Mouse (Mus musculus) midbrain, embryonic 12.5 days (tissue): ENCODE results near the gene C1qtnf6. TPM values are rescaled to one million over a fixed set of nuclear protein-coding genes. Genes with fewer than 3 reads are reported as not detected.

Source experiments
- ATAC-seq: fragments of 200-750 bp; cut with Nextera tagmentation; 2 replicates; pipeline ENCODE4 v1.8.0; 2017; ENCODE audit warnings: low read depth, moderate TSS enrichment, moderate library complexity; ENCODE audit not compliant: low FRiP score
- H3K27ac ChIP-seq: fragments of 300-500 bp; sonication (generic); replicated peaks from 2 replicates; pipeline ENCODE4 v1.5.1; 2016; ENCODE audit warnings: mild to moderate bottlenecking
- H3K27me3 ChIP-seq: fragments of 300-500 bp; sonication (generic); 2 replicates; pipeline ENCODE4 v1.6.1; 2016; ENCODE audit warnings: mild to moderate bottlenecking
- H3K36me3 ChIP-seq: fragments of 300-500 bp; sonication (generic); 2 replicates; pipeline ENCODE4 v1.6.1; 2016
- H3K4me1 ChIP-seq: fragments of 300-500 bp; sonication (generic); 2 replicates; pipeline ENCODE4 v1.6.1; 2016
- H3K4me2 ChIP-seq: fragments of 300-500 bp; sonication (generic); replicated peaks from 2 replicates; pipeline ENCODE4 v1.6.1; 2016; ENCODE audit warnings: mild to moderate bottlenecking, moderate library complexity
- H3K4me3 ChIP-seq: fragments of 300-500 bp; sonication (generic); 2 replicates; pipeline ENCODE4 v1.5.1; 2016; ENCODE audit warnings: mild to moderate bottlenecking
- H3K9ac ChIP-seq: fragments of 300-500 bp; sonication (generic); replicated peaks from 2 replicates; pipeline ENCODE4 v1.6.1; 2016; ENCODE audit warnings: mild to moderate bottlenecking, moderate library complexity
- H3K9me3 ChIP-seq: fragments of 300-500 bp; sonication (generic); 2 replicates; pipeline ENCODE4 v1.6.1; 2016; ENCODE audit warnings: mild to moderate bottlenecking
- WGBS: fragments of 180-500 bp; shearing (Covaris S2); methylation state at CpG from one replicate; pipeline ENCODE4 v1.1.7; 2016; 5-methylcytosine and 5-hydroxymethylcytosine counted together
- polyA plus RNA-seq: library from polyadenylated mRNA; unstranded; fragments of >200 nt; fragmentation: Nextera tagmentation; extraction: Ambion mirVana; gene quantifications from 2 replicates; pipeline ENCODE4 v1.2.1, GENCODE M21; 2016

The C1qtnf6 gene
- 8.2 and 9.0 TPM in 2 replicates for polyA plus RNA-seq

DNA sequence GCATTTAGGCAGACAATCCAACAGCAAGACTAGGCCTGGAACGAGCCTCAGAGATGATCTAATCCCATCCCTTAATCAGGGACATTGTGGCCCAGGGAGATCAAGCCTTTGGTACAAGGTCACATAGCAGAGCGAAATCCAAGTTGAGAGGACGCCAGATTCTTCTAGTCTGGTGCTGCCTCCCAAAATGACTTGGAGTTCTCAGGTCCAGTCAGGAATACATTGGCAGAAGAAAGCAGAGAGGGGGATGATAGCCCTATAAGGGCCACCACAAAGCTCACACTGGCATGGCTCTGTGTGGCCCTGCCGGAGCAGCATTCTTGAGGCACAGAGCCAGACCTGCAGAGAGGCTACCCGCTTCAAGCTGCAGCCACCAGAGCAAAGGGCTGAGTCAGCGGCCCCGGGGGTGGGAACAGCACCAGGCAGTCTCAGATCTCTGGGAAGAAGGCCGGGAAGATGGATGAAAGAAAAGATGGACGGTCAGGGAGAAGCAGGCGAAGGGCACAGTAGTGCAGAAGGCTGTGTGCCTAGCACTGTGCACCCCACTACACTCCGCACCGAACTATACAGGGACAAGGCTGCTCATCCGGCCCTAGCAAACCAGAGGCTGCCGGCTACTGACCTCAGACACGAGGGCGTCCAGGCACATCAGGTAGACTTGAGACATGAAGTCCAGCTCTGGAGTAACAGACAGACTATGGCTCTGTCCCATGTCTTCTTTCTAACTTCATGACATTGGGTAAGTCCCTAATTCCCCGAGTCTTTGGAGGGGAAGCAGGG is at the start of gene C1qtnf6:
Gene C1qtnf6 (minus strand): TSS at position 746 of the 780 bp plus-strand sequence.
- Histone ChIP-seq H3K4me3 (peak within 1 kb of the TSS; percentile 39), H3K27ac (peak within 1 kb of the TSS; percentile 65), H3K36me3 (no peaks in the 10 kb centered on the region), H3K27me3 (peaks cover 10% of the 10 kb centered on the region), H3K4me1 (peaks cover 22% of the 10 kb centered on the region), H3K9ac (peak within 1 kb of the TSS; percentile 65), H3K9me3 (no peaks in the 10 kb centered on the region), H3K4me2 (peak within 1 kb of the TSS; percentile 61)
- no peak for ATAC-seq
- WGBS, result 73% methylated on average over 17 of the region's 17 CpGs

DNA sequence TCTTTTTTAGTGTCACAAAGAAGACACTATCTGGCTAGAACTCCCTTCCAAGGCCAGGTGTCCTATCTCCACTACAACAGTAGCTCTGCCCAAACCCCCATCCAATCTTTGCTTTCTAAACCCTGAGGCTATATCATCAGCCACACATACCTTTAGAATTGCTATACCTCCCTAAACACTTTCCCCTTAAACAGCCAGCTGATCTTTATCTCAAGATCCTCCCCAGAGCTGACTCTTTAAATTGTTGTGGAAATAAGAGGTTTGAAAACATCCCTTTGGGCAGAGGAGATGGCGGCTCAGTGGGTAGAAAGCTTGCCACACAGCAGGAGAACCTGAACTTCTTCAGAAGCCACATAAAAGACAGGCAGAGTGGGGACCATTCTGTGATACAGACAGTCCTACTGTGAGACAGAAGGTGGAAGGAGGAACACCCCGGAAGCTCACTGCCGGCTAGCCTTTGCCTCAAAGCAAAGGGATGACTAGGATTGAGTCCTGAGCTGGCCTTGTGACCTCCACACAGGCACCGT is 45.1 kb upstream of the C1qtnf6 start:
- no peaks in the 10 kb centered on the region for H3K36me3 ChIP-seq
- H3K9ac ChIP-seq, result no peak overlapping the region
- H3K4me3 ChIP-seq, result no peak overlapping the region
- peaks cover 21% of the 10 kb centered on the region for H3K4me1 ChIP-seq
- WGBS, result 63% methylated on average over 4 of the region's 4 CpGs
- no peak for ATAC-seq
- H3K9me3 ChIP-seq, result no peaks in the 10 kb centered on the region
- peaks cover 7% of the 10 kb centered on the region for H3K27me3 ChIP-seq
- no peak overlapping the region for H3K4me2 ChIP-seq
- H3K27ac ChIP-seq, result no peak overlapping the region

DNA sequence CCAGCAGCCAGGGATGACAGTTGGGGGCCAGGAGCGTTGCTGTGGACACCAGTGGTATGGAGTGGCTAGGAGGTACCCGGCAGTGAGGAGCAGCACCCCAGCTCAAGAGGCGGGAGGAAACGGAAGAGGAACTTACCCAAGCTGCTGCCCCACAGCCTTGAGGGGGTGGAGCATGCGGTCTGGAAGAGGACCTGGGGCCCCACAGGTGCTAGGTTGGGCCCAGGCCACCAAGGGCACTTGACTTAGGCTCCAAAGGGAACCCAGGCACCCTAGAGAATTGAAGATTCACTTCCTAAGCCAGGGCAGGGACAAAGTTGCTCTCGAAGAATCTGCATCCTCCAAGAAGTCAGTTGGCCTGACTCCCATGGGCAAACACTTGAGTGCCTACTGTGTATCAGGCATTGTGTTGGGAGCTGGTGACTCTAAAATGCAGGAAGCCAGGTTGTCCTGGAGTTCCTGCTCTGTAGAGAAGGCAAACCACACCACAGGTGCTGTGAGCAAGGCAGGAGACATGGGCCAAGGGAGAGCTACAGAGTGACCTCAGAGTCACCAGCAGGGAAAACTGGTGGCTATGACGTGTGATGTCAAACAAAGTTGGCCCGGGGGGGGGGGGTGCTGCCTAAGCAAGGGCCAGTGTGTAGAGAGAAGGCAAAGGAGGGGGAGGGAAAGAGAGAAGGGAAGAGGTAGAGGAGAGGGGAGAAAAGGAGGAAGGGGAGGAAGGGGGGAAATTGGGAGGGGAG is 41.6 kb upstream of the C1qtnf6 start, which contains the start of gene Rac2:
Gene Rac2 (minus strand): TSS at position 126 of the 740 bp plus-strand sequence.
- Histone ChIP-seq H3K4me2 (no peak within 1 kb of the TSS), H3K9me3 (no peaks in the 10 kb centered on the region), H3K27me3 (peaks cover 4% of the 10 kb centered on the region), H3K36me3 (no peaks in the 10 kb centered on the region), H3K4me3 (no peak within 1 kb of the TSS), H3K4me1 (no peaks in the 10 kb centered on the region), H3K9ac (no peak within 1 kb of the TSS), H3K27ac (no peak within 1 kb of the TSS)
- WGBS, result 83% methylated on average over 8 of the region's 8 CpGs
- no peak for ATAC-seq

DNA sequence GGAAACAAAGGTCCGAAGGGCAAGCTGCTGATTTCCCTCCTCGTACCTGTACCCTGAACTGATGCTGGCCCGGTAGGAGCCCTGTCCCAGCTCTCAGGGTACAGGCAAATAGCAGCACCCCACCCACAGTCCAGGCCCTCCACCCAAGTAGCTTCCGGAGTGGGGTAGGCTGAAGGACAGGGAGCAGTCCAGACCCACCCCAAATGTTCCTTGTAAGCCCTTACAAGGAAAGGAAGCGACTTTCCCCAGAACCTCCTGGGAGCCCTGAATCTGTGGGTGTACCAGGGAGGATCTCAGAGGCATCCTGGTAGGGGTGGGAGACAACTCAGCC is 41.0 kb upstream of the C1qtnf6 start:
- no peak overlapping the region for H3K9ac ChIP-seq
- 91% methylated on average over 5 of the region's 5 CpGs for WGBS
- no peaks in the 10 kb centered on the region for H3K9me3 ChIP-seq
- H3K4me2 ChIP-seq, result no peak overlapping the region
- no peaks in the 10 kb centered on the region for H3K4me1 ChIP-seq
- H3K27ac ChIP-seq, result no peak overlapping the region
- no peak overlapping the region for H3K4me3 ChIP-seq
- no peaks in the 10 kb centered on the region for H3K36me3 ChIP-seq
- ATAC-seq, result no peak
- no peaks in the 10 kb centered on the region for H3K27me3 ChIP-seq

DNA sequence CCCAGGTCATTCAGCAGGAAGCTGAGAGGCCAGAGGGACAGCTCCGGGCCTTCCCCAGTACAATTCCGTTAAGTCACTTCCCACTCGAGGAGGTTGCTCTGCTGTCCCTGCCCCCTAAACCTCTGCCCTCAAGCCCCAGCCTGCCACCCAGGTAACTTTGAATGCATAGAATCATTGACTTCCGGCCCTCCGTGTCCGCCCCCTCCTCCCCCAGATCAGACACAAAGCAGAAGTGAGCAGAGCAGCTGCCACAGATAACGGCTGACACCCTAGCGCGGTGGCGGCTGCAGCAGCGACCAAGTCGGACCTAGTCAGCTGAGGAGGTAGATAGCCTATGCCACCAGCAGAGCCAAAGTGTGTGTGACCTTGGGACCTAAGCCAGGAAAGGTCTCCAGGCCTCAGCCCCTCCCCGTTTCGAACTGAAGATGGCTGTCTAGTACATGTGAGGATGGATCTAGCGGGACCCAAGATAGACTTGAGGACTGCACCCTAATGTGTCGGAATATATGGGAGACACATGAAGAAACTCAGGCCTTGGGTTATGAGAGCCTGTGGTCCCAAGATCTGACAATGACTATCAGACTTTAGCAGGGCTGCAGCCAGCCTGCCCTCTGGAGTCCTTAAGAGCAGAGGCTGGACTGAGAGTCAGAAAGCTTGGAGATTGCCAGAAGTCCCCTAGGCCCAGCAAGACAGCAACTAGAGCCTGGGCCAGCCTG is 40.5 kb upstream of the C1qtnf6 start:
- H3K9me3 ChIP-seq, result no peaks in the 10 kb centered on the region
- no peaks in the 10 kb centered on the region for H3K4me1 ChIP-seq
- H3K27me3 ChIP-seq, result no peaks in the 10 kb centered on the region; the same call in 1 of the 2 replicates
- no peaks in the 10 kb centered on the region for H3K36me3 ChIP-seq
- no peak overlapping the region for H3K4me3 ChIP-seq
- no peak overlapping the region for H3K27ac ChIP-seq
- no peak overlapping the region for H3K4me2 ChIP-seq
- H3K9ac ChIP-seq, result no peak overlapping the region
- 75% methylated on average over 16 of the region's 16 CpGs for WGBS
- no peak for ATAC-seq

DNA sequence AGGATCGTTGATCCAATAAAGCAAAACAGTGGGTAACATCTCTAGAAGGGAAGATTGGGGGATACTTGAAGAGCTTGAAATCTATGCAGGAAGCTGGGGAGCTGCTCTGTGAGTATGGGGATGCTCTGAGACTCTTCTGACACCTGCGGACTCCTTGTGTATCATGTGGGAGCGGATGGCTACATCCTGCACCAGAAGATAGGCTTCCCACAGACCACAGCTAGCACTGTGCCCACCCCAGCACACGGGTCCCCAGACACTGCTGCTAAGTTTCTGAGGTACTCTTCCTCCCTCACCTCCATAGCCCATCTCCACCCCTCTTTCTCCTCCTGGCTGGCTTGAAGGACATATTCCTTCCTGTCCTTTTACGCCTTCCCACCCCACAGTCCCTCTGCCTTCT is 39.0 kb upstream of the C1qtnf6 start:
- no peak overlapping the region for H3K4me2 ChIP-seq
- H3K4me3 ChIP-seq, result no peak overlapping the region
- ATAC-seq, result no peak
- no peaks in the 10 kb centered on the region; the same call in 1 of the 2 replicates for H3K27me3 ChIP-seq
- WGBS, result 92% methylated on average over 5 of the region's 5 CpGs
- H3K9me3 ChIP-seq, result no peaks in the 10 kb centered on the region
- no peak overlapping the region for H3K9ac ChIP-seq
- no peaks in the 10 kb centered on the region for H3K36me3 ChIP-seq
- no peak overlapping the region for H3K27ac ChIP-seq
- H3K4me1 ChIP-seq, result no peaks in the 10 kb centered on the region

DNA sequence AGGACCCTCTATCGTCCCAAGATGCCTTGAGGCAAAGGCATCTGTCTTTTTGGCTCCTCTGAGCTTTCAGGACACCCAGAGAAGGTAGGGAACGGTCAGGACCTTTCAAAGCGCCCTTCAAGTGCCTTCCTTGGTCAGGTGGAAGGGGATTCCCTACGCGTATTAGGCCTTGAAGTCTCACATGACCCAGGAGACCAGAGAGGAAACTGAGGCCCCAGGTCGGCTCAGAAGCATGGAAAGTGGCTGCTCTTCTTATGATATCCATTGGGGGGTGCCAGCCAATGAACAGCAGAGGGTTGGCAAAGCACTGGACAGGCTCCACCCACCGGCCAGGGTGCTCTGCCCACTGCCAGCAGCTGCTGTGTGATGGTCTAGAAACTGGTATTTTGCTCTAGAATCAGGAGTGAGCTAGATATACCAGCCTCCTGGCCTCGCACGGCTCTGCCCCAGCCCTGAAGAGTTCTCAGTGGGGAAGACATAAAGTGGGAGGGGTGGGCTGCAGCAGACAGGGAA is 36.4 kb upstream of the C1qtnf6 start:
- Histone ChIP-seq H3K9me3 (no peaks in the 10 kb centered on the region), H3K4me3 (no peak overlapping the region), H3K27me3 (no peaks in the 10 kb centered on the region; the same call in 1 of the 2 replicates), H3K9ac (no peak overlapping the region), H3K27ac (no peak overlapping the region), H3K4me2 (no peak overlapping the region), H3K36me3 (no peaks in the 10 kb centered on the region), H3K4me1 (no peaks in the 10 kb centered on the region)
- no peak for ATAC-seq
- WGBS, result 70% methylated on average over 9 of the region's 9 CpGs

DNA sequence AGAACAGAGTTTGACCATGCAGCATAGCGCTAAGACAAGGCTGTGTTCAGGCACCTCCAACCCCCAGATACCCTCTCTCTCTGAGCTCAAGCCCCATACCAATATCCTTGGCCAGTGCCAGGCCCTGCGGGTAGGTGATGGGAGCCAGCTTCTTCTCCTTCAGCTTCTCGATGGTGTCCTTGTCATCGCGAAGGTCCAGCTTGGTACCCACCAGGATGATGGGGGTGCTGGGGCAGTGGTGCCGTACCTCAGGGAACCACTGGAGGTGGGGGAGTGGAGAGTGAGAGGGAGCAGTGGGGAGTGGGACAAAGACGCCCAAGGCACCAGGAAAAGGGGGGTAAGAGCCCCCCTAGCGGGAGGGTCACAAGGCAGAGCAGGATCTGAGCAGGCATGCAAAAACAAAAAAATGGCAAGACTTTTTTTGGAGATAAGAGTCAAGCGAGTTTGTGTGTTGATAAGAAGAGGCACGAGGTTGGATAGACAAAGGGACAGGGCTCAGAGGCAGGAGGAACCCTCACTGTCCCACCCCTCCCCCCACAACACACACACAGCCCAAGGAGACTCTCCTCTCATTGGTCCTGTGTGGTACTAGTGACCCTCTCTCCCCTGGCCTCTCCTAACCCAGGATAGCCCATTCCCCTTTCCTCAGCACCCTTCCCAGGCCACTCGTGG is 33.7 kb upstream of the C1qtnf6 start:
- ATAC-seq, result no peak
- Histone ChIP-seq H3K4me3 (no peak overlapping the region), H3K9me3 (no peaks in the 10 kb centered on the region), H3K4me2 (no peak overlapping the region), H3K9ac (no peak overlapping the region), H3K4me1 (no peaks in the 10 kb centered on the region), H3K36me3 (no peaks in the 10 kb centered on the region), H3K27me3 (no peaks in the 10 kb centered on the region; the same call in 1 of the 2 replicates), H3K27ac (no peak overlapping the region)
- 72% methylated on average over 11 of the region's 11 CpGs for WGBS

DNA sequence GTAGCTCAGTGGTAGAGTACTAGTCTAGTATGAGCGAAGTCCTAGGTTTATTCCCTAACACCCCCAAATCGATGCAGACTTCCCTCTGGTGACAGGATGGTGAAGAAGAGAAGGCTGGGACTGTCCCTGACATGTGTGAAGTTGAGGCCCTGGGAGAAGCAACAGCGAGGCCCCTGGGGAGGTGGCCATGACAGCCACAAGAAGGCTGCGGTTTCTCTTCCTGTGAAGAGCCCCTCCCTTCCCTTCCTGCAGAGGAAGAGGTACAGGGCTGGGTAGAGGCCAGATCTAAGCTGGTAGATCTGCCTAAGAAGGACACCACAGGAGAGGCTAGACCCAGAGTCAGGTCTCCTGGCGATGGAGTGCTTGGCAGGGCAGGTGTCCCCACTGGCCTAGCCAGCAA is 32.7 kb upstream of the C1qtnf6 start:
- Histone ChIP-seq H3K27ac (no peak overlapping the region), H3K9me3 (no peaks in the 10 kb centered on the region), H3K36me3 (no peaks in the 10 kb centered on the region), H3K27me3 (no peaks in the 10 kb centered on the region; the same call in 1 of the 2 replicates), H3K9ac (no peak overlapping the region), H3K4me2 (no peak overlapping the region), H3K4me3 (no peak overlapping the region), H3K4me1 (no peaks in the 10 kb centered on the region)
- no peak for ATAC-seq
- 83% methylated on average over 5 of the region's 5 CpGs for WGBS

DNA sequence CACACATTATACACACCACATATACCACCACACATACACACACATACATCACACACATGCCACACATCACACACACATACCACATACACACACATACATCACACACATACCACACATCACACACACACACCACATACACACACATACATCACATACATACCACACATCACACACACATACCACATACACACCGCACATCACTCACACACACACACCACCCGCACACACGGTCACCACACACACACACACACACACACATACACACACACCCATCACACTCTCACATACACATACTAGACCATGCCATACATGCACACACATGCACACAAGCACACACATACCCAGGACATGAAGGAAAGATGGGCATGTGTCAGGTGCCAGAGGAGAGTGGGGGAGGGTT is 32.1 kb upstream of the C1qtnf6 start:
- Histone ChIP-seq H3K4me1 (no peaks in the 10 kb centered on the region), H3K4me2 (no peak overlapping the region), H3K27me3 (no peaks in the 10 kb centered on the region; the same call in 1 of the 2 replicates), H3K9me3 (no peaks in the 10 kb centered on the region), H3K36me3 (no peaks in the 10 kb centered on the region), H3K9ac (no peak overlapping the region), H3K4me3 (no peak overlapping the region), H3K27ac (no peak overlapping the region)
- 92% methylated on average over 3 of the region's 3 CpGs for WGBS
- ATAC-seq, result no peak
